Mouse (Mus musculus) kidney, adult 8-10 months (tissue): ENCODE measurements around the gene Bzw1.
"Not testable (repeated sequence)": the region's sequence is repeated elsewhere in the genome, so short reads cannot be mapped to it uniquely, and the experiment has no call there.

Experiments used
- DNase-seq, 2 experiments: peaks; one replicate each; pipeline ENCODE4 v3.0.0; 2022

The Bzw1 gene

DNA sequence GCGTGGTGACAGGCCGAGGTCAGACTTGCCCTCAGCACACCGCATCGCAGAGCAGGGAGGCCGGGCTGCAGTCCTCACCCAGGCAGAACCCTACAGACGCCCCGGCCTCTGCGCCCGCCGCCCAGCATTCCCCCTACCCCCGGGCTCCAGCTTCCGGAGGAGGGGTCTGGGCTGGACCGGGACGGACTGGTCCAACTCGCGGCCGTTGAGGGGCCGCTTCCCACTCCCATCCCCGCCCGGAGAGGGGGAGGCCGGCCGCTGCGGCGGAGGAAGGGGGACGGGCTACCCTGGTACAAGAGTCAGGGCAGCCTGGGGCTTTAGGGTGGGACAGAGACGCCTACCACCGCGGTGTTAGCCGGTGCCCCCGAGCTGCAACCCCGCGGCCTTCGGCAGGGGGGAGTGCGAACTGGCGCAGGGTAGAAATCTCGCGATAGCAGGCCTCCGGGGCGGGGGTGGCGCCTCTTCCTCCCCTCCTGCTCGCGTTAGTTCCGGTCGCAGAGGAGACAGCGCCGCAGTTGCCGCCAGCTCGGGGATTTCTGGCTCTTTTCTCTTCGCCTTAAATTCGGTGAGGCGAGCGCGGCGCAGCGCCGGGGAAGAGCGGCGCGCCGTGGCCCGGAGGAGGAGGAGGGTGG lies at the start of gene Bzw1:
TSS of gene Bzw1 (plus strand) at position 247 of the 632 bp plus-strand sequence.
- peak; percentile 90 to 93 for DNase-seq

DNA sequence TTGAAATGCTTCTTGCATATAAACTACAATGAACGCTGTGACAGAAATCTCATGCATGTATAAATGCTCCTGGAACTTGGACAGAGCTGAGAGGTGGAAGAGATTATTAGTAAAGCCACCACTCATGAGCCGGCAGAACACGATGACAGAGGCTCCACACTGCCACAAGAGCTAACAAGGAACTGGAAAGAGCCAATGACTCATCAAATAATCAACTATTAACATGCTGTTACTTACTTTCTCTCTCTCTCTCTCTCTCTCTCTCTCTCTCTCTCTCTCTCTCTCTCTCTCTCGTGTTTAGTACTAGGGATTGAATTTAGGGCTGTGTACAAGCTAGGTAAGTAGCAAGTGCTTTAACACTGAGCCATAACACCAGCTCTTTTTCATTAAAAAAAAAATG lies 48.8 kb upstream of the Bzw1 start:
- DNase-seq = no peak

DNA sequence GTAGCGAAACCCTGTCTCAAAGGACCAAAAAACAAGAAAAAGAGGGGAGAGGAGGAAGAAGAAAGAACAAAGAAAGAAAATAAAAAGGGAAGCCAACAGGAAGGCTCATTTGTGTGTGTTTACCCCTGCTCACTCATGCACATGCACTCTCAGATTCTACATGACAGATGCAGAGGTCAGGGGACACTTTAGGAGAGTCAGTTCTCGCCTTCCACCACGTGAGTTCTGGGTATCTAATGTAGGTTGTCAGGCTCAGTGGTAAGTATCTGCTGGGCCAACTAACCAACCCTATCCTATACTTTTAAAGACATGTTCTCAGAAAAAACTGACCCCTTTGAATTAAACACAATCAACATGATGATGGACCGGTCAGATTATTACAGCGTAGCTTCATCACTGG lies 48.1 kb upstream of the Bzw1 start:
- DNase-seq = no peak

DNA sequence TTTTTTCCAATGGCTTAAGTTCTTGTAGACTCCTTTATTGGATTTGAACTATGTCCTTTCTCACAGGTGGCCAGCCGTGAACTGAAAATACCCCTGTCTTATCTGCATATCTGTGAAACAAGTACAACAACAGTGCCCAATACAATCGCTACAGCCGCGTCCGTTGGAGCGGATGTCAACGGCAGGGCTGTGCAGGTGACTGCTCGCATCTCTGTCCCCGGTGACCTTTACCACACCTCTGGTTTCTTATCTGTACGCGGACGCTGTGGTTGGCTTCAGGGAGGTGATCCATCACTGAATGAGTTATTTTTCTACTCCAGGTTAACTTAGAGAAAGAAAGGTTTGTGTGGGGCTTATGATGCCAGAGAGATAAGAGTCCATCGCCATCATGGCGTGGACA lies 46.5 kb upstream of the Bzw1 start:
- DNase-seq = no peak

DNA sequence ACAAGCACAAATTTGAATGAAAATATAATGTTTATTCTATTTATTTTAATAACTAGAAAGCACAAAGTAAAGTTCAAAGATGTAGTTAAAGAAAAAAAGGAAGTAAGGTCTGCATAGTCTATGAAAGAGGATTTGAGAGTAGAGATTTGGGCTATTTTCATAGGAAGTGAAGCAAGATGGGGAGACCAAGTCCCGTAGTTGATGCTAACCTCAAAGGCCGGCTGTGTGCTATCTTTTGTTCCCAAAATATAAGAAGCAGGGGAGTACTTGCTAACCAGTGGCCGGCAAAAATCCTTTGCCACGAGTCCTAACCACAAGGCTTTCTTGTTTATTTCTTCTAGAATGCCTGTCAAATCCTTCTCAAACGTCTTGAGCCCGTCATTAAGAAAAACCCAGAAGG lies 44.0 kb upstream of the Bzw1 start:
- no peak for DNase-seq

DNA sequence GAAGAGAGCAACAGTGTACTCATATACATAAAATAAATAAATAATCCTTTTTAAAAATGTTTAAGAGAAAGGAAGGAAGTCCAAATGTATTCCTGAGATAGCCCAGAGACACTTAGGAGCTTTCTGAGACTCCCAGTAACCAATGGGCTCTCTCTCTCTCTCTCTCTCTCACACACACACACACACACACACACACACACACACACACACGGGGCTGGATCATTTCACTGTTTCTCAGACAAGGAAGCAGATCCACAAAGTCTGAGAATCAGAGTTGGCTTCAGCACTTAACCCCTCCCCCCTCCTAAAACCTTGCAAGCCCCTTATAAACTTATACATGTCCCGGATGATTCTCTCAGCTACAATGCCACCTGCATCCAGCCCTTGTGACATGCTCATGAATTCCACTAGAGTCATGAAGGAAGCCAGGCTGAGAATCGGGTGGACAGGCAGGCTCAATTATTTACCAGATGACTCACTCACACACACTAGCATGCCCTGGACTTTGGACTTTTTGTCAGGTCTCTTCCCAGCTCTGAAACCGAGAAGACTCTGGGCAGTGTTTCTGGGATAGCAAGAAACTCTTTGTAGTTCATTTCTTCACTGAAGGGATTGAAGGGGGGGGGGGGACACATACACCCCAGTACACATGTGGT lies 39.3 kb upstream of the Bzw1 start:
- peak; percentile 77 to 88 for DNase-seq

DNA sequence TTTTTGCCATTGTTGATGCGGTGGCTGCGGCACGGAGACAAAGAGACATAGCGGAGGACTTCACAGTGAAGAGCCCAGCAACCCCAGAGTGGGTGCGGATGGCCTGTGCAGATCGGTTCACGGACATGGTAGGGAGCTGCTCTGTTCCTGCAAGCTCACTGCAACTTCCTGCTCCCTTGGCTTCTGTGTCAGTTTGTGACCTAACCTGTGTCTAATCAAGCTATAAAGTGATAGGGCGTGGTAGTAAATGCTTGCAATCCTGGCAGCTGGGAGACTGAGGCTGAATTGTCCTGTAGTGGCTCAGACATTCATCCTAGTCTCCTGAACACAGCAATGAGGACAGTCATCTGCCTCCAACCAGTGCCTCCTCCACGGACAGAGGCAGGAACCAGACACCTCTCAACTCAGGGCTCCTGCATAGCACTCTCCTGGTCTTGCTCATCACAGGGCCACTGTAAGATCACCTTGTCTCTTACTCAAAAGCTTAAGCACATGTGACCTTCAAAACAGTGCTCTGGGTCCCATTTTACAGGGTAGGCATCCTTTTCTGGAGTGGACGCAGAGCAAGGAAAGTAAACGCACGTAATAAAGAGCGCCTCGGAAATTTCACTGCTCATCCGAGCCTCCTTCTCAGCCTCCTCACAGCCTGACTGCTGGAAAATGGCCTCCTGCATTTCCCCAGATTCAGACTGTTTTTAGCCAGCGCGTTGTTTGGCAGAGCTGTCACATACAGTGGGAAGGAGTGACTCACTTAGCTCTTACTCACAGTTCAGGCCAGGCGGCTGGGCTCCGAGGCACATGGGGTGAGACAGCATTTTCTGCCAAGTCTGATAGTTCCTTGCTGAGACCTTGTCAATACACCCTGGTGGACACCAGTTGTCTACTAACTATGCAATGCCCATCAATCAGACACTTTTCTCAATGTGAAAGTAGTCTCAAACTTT lies 33.5 kb upstream of the Bzw1 start:
- DNase-seq = no peak

DNA sequence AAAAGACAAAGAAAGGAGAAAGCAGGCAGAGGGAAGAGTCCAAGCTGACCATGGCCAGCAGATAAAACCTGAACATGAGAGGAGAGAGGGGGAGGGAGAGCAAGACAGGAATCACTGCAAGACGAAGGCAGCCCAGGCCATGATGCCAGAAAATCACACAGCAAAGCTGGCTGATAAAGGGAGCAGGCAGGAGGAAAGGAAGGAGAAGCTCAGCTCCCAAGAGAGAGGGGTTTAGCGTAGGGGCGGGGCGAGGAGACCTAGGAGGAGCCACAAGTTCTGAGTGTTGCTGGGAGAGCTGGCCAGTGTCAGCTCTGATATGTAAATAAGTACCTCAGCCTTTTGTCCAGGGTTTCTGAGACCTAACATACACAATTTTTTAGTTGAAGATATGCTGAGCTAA lies 30.4 kb upstream of the Bzw1 start:
- no peak for DNase-seq

DNA sequence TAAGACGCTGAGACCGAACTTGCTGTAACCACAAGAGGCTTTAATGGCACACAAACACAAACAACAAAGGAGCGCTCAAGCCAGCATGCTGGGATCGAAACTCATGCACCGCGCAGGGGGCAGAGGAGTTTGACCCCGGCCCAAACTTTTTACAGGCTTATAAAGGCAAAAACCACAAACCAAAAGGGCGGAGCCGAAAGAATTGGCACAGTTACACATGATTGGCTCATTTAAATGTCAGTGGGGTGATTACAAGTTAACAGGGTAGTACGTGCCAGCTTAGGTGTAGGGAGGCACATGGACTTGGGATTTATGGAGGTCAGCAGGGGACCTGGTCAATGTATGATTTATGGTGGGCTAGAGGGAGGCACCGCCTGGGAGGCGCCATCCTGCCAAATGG lies 28.1 kb upstream of the Bzw1 start:
- peak; percentile 33 to 45 for DNase-seq

DNA sequence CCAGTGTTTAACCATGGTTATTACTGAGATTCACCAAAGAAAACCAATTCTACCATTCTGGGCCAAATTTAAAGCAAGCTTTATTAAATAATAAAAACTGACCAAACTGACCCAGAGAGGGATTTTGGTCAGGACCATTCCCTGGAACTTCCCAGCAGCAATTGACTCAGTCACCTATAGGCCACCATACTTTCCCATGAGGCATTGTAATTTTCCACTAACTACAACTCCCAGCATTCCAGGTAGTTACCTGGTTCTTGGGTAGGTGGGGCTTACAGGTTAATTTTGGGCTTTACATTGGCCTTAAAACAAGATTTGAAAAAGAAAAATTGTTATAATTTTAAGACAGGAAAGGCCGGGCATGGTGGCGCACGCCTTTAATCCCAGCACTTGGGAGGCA lies 26.9 kb upstream of the Bzw1 start:
- DNase-seq = no peak

DNA sequence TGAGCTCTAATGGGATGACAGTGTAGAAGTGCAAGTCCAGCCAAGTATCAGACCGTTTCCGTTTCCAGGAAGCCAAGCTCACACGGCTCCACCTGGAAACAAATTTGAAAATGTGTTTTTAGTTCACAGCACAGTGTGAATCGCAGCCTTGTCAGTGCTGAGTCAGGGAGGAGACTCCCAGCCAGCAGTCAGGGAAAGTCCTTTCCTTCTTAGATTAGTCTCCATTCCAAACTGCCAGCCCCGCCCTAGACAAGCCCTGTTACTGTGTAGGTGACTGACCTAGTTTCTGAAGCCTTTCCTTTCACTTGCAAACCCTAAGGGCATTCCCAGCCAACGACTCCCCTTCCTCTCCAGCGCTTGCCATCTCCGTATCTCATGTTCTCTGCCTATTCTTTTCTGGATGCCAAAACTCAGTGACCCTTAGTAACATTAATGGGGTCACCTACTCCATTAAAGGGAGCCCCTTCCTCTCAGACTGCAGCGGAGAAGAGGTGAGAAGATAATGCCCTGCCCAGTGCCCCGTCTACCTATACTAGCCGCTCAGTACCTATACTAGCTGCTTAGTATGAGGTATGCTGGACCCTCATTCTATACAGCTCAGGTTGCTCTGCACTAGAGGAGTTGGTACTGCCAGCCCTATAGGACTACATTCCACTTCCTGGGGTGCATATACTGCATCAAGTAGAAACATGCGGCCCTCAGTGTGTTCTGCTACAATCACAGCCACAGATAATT lies 25.8 kb upstream of the Bzw1 start:
- peak in 1 of 2 experiments; percentile 37 for DNase-seq

DNA sequence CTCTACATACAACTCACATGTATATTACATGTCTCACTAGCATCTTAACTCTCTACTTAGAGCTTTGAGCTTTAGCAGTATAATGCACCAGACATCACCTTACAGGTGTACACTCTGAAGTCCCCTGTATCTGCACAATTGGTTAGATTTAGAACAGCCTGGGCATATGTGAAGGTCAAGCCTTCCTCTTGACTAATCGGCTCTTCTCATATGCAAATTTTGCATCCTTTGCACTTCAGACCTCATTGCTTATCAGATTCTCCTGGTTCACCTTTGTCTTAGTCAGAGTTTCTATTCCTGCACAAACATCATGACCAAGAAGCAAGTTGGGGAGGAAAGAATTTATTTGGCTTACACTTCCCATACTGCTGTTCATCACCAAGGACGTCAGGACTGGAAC lies 23.0 kb upstream of the Bzw1 start:
- no peak for DNase-seq

DNA sequence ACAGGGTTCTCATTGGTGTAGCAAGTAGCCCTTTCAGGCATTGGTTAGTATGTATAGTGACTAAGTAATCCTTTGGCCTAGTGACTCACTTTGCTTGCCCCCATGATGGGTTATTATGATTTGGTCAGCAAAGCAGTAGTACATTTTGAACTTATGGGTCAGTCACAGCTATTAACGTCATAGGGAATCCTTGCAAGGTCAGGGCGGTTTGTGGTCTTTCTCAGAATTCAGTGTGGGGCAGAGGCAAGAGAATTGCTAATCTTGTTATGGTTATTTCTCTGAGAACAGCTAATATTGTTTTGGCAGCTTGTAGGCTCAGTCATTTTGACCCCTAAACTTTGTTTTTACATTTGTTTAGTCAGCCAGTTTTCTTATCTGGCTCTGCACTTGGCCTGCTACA lies 18.4 kb upstream of the Bzw1 start:
- not testable (repeated sequence) for DNase-seq

DNA sequence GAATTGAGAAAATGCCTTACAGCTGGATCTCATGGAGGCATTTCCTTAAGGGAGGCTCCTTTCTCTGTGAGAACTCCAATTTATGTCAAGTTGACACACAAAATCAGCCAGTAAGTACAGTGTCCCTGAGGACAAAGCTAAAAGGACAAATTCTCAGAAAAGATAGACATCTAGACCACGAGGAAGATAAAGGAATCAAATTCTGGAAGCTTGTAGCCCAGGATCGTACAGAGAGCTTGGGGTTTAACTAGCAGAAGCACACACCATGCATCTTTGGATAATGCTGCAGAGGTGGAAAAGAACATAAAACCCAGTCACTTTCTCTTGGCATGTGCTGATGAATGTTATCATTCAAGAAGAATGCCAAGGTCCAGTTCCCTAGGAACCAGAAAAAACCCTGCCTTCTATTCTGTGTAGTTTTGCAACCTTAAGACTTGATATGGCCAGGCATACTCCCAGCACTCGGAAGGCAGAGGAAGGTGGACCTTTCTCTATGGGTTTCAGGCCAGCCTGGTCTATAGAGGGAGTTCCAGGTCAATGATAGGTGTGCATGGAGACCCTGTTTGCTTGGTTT lies 17.0 kb upstream of the Bzw1 start:
- no peak for DNase-seq

DNA sequence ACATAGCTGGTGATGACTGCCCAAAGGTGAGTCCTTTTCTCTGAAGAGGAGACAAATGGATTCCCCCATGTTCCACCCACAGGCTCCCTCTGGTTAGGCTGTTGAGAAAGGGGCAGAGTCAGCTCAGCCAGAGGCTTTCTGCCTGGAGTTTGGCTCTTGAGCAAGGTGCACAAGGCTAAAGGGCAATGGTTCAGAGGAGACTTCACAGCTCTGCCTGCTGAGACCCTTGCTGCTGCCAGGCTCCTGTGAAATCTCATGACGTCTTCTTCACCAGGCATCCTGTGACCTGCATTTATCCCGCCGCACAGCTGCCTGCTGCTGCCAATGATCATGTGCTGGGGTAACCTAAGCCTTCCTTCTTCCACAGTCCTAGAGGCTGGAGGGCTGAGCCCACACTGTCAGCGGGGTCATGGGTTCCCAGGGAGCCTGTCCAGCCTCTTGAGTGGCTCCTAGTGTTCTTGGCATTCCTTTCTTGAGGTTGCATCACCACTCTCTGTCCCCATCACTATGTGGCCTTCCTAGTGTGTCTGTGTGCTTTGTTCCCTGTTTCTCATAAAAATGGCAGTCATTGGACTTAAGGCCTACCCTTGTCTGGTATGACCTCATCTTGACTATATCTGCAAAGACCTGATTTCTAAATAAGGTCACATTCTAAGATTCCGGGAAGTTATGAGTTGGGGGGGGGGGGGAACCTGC lies 10.0 kb upstream of the Bzw1 start:
- peak; percentile 51 to 54 for DNase-seq

DNA sequence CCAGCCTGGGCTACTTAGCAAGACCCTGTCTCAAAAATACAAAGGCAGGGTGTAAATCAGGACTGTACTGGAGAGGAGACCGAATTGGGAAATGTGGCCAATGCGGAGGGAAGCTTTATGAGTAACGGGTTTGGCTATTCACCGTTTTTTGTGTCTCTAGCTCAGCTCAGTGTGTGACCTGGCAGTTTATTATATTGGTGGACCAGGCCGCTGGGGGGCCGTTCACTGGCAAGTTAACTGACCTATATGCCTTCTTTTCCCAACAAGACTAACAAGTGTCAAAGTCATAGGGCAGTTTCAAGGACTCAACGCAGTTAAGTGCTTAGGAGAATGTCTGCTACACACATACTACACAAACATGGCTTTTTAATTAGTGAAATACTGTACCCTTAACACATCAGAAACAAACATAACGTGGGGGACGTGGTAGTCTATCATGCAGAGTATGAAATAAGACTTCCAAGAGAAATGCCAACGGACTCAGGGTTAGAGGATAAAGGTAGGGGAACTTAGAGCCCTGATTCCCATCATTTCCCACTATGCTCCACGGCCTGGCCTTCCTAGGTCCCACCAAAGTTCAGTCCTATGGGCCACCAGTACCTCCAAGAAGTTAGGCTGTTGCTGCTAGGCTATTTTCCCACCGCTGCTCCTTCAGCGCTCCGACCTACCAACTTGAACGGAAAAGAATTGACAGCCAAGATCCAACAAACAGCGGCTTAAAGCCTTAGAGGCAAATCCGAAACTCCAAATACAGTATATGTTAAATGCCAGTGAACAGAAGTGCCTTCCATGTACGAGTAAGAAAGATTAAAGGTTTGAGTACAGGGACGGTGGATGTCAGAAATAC lies 1.1 kb upstream of the Bzw1 start:
- peak in 1 of 2 experiments; percentile 13 for DNase-seq

DNA sequence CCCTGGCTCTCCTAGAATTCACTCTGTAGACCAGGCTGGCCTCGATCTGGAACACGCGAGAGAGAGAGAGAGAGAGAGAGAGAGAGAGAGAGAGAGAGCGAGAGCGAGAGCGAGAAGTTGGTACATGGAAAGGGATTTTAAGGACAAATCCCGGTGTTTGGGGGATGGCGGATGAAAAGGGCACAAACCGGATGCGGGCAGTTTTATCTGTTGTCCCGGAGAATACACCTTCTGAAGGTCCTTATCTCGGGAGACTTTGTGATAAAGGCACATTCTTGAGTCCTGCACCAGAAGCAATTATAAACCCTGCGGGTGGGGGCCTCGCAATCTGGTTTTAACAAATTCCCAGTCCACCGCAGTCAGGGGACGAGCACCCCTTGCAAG lies 438 bp upstream of the Bzw1 start:
- no peak for DNase-seq

DNA sequence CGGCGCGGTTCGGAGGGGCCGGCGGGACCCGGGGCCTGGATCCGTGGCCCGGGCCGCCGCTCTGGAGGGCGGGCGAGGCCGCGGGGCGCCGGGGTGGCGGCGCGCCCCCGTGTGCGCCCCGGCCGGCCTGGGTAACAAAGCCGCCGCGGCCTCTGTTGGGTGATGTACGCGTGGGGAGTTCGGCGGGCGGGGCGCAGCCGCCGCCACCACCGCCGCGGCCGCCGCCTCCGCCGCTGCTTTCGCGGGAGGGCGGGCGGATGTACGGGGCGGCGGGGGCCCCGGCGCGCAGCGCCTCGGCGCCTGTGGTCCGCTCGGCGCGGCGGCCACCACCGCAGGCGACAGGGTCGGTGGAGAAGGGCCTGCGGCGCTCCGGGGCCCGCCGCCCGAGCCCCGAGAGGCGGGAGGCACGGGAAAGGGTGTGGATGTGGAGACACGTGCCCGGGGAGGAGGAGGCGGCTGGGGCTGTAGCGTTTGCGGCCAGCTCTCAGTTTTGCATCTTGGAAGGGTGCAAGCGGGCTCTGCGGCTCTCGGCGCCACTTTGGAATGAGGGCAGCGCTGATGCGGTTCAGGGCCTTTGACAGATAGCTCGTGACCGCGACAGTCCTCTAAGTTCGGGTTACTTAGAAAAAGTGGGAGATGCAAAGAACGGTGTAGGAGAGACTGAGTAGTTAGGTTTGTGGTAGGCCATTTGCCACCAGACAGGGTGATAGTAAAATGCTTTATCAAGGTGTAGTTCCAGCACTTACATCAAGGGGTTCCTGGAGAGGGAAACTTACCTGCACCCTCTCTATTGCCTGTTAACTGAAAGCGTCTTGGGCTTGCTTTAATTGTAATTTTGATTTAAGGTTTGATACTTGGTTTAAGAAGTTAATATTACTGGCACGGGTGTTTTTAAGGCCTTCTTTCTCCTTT lies 842 bp downstream of the Bzw1 start:
- DNase-seq = peak; percentile 43 to 49

DNA sequence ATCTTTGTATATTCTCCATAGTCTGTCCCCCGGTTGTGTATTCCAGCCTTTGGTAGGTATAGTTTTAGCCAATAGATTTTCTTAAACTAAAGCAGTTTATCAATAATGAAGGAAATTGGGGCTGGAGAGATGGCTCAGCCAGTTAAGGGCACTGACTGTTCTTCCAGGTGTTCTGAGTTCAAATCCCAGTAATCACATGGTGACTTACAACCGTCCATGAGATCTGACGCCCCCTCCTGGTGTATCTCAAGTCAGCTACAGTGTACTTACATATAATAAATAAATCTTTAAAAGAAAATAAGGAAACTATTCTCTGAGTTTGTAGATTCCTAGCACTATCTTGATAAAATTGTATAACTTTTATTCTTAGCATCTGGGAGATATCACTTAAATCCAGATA lies 2.6 kb downstream of the Bzw1 start:
- DNase-seq = no peak

DNA sequence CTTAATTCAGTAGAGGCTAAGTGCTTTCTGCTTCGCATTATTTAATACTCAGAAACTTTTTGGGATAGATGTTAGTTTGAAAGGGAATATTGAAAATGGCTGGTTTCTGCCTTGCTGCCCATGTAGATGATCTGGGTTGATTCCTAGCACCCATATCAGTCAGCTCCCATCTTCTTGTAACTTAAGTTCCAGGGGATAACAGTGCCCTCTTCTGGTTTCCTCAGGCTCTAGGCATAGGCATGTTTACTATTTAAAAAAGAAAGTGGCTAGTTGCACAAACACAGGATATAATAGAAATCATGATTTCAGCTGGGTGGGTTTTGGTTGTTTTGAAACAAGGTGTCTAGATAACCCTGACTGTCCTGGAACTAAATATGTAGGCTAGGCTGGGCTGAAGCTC lies 3.5 kb downstream of the Bzw1 start:
- DNase-seq = no peak
